Mouse (Mus musculus): ENCODE results near the gene Trim67. TPM values are rescaled to one million over a fixed set of nuclear protein-coding genes. Genes with fewer than 3 reads are reported as not detected.
"Not testable (repeated sequence)": the region's sequence is repeated elsewhere in the genome, so short reads cannot be mapped to it uniquely, and the experiment has no call there.

Trim67 gene
- polyA plus RNA-seq, 1 experiment from 2014 or later, result not detected

DNA sequence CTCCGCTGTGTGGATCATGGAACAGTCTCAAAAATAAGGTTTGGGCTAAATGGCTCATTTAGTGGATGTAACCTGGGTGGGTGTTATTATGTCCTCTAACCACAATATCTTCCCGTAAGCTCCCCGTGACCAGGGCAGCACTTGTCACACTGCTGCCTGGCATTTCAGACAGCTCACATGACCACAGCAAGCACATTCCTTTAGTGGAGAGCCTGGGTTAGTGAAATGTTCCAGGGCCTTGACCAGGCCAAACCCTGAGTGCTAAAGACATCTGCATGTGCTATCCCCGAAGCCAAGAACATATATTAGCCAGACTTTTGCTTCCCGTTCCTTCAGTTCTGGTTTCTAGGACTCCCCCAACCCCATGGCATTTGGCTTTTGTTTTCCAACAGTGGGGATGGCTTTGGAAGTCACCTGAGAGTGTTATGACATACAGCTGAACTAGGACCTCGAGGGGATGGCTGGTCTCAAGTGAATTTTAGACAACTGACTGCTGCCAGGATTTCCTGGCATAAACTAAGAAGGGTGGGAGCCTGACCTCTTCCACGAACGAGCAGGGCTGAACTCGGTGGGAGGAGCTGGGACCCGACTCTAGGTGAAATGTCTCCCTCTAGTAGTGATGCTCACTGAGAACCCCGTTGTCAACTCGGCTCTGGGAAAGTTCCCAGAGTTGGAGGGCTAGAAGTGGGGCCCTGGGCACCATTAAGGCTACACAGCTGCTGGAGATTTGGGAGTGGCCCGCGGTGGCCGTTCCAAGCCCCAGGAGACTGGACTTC is 40.7 kb downstream of the Trim67 start:
- no peak overlapping the region for H3K4me3 ChIP-seq (ENCODE audit: low read length)
- H3K9ac ChIP-seq (ENCODE audit: low read depth, low read length), result no peak overlapping the region
- 0 out of 2 replicates have a peak overlapping the region, but pooled peaks have one; percentile 19 for H3K27ac ChIP-seq (ENCODE audit: low read depth, low read length)

DNA sequence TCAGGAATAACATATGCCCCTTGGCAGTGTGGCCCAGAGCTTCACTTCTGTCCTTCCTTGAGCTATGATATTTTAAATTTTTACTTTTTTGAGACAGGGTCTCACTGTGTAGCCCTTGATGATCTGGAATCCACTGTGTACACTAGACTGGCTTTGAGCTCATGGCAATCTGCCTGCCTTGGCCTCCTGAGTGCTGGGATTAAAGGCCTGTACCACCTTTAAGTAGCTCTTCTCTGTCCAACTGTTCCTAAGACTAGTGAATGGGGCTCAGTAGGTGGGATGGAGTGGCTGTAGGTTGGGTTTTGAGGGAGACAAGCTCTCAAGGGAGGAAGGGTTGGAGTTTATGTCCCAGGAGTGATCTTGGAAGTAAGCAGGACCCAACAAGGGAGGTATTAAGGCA is 43.0 kb downstream of the Trim67 start:
- Histone ChIP-seq H3K36me3 (ENCODE audit: control insufficient read depth, insufficient read depth, low read length) (peaks cover 34% of the 10 kb centered on the region), H3K4me2 (replicated peaks; ENCODE audit: low read depth, low read length) (no peak overlapping the region), H3K27me3 (ENCODE audit: control insufficient read depth, insufficient read depth, low read length) (no peaks in the 10 kb centered on the region), H3K9ac (ENCODE audit: low read depth, low read length) (no peak overlapping the region), H3K4me1 (ENCODE audit: control insufficient read depth, insufficient read depth, low read length) (peaks cover 11% of the 10 kb centered on the region), H3K9me3 (ENCODE audit: control insufficient read depth, low read length) (no peaks in the 10 kb centered on the region), H3K4me3 (ENCODE audit: low read length) (no peak overlapping the region), H3K27ac (ENCODE audit: low read depth, low read length) (no peak overlapping the region)
- no peak for ATAC-seq (ENCODE audit: low FRiP score, low TSS enrichment)

More for the DNA sequence above, 40.7 kb downstream of the Trim67 start:
- 29% methylated on average over 15 of the region's 15 CpGs for WGBS
- Histone ChIP-seq H3K27me3 (ENCODE audit: control insufficient read depth, insufficient read depth, low read length) (no peaks in the 10 kb centered on the region), H3K4me2 (replicated peaks; ENCODE audit: low read depth, low read length) (peak overlapping the region; percentile 31; the same call in 1 of the 2 replicates), H3K4me1 (ENCODE audit: control insufficient read depth, insufficient read depth, low read length) (peaks cover 11% of the 10 kb centered on the region), H3K36me3 (ENCODE audit: control insufficient read depth, insufficient read depth, low read length) (peaks cover 14% of the 10 kb centered on the region), H3K9me3 (ENCODE audit: control insufficient read depth, low read length) (no peaks in the 10 kb centered on the region)
- no peak for ATAC-seq (ENCODE audit: low FRiP score, low TSS enrichment)

DNA sequence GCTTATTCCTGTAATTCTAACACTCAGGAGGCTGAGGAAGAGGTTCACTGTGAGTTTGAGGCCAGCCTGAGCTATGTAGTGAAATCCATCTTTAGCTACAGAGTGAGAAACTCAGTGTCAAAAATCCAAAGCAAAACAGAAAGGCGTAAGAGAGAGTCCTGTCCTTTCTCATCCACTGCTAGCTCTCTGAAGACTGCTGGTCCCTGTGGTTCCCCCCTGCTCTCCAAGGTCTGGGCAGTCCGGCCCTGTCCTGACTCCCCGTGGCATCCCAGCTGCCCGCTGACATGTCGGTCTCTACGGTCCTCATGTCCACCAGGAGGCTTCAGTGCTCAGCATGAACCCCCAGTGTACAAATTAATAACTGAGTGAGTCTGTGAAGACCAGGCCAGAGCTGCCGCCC is 43.4 kb downstream of the Trim67 start:
- 88% methylated on average over 7 of the region's 7 CpGs for WGBS
- H3K27me3 ChIP-seq (ENCODE audit: control insufficient read depth, insufficient read depth, low read length), result no peaks in the 10 kb centered on the region
- ATAC-seq (ENCODE audit: low FRiP score, low TSS enrichment), result no peak

DNA sequence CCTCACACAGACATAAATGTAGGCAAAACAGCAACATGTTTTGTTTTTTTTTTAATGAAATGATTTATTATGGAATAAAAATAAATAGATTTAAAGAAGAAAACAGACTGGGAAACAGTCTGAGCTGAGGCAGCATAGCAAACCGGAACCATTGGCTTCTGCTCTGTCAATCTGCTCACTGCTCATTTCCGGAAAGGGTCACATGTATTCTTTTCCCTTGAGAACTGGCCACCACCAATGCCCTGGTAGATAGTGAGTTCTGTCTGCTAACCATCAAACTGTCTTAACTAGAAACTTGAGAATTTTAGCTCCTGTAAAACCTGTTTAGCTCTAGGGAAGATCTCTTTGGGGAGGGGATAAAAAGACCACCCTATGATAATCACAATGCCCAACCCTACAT is 44.0 kb downstream of the Trim67 start:
- Histone ChIP-seq H3K4me2 (replicated peaks; ENCODE audit: low read depth, low read length) (no peak overlapping the region), H3K9ac (ENCODE audit: low read depth, low read length) (no peak overlapping the region), H3K36me3 (ENCODE audit: control insufficient read depth, insufficient read depth, low read length) (peaks cover 42% of the 10 kb centered on the region), H3K9me3 (ENCODE audit: control insufficient read depth, low read length) (no peaks in the 10 kb centered on the region), H3K27ac (ENCODE audit: low read depth, low read length) (no peak overlapping the region), H3K27me3 (ENCODE audit: control insufficient read depth, insufficient read depth, low read length) (no peaks in the 10 kb centered on the region), H3K4me3 (ENCODE audit: low read length) (no peak overlapping the region), H3K4me1 (ENCODE audit: control insufficient read depth, insufficient read depth, low read length) (peaks cover 11% of the 10 kb centered on the region)
- 90% methylated on average over 2 of the region's 2 CpGs for WGBS
- no peak for ATAC-seq (ENCODE audit: low FRiP score, low TSS enrichment)

More for the DNA sequence above, 43.4 kb downstream of the Trim67 start:
- H3K9ac ChIP-seq (ENCODE audit: low read depth, low read length), result no peak overlapping the region
- no peak overlapping the region for H3K4me3 ChIP-seq (ENCODE audit: low read length)
- no peaks in the 10 kb centered on the region for H3K9me3 ChIP-seq (ENCODE audit: control insufficient read depth, low read length)
- peaks cover 38% of the 10 kb centered on the region for H3K36me3 ChIP-seq (ENCODE audit: control insufficient read depth, insufficient read depth, low read length)
- H3K27ac ChIP-seq (ENCODE audit: low read depth, low read length), result no peak overlapping the region
- peaks cover 11% of the 10 kb centered on the region for H3K4me1 ChIP-seq (ENCODE audit: control insufficient read depth, insufficient read depth, low read length)
- H3K4me2 ChIP-seq (replicated peaks; ENCODE audit: low read depth, low read length), result no peak overlapping the region

DNA sequence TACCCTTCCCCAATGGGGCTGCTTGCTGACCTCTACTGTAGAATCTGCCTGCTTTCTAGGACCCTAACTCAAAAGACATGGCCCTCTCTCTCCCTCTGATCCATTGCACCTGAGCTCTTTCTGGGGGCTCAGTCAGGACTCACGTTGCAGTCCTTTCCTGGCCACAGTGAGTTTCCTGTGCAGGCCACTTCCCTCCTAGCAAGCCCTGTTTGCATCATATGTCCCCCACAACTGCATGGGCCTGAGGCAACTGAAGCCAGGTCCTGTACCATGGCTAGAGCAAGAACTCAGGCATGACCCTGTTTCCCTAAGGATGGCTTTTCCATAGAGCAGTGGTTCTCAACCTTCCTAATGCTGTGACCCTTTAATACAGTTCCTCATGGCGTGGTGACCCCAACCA is 45.1 kb downstream of the Trim67 start:
- H3K36me3 ChIP-seq (ENCODE audit: control insufficient read depth, insufficient read depth, low read length), result peaks cover 47% of the 10 kb centered on the region
- WGBS, result 90% methylated on average over 2 of the region's 2 CpGs
- ATAC-seq (ENCODE audit: low FRiP score, low TSS enrichment), result no peak

DNA sequence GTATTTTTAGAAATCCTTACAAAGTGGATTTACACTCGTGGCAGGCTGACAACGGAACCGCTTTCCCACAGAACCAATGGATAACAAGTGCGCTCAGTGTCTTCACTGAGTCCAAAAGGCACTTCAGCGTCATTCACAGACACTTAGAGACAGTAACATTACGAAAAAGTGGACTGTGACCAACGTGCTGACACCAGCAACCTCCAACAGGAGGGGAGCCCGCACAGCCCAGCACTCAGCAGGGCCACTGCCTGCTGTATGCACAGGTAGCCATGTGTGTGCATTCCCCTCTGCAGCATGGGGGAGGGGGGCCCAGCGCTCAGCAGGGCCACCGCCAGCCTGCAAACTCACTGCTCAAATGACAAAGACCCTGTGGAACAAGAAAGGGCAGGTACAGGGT is 46.5 kb downstream of the Trim67 start:
- Histone ChIP-seq H3K4me2 (replicated peaks; ENCODE audit: low read depth, low read length) (no peak overlapping the region), H3K4me3 (ENCODE audit: low read length) (no peak overlapping the region), H3K36me3 (ENCODE audit: control insufficient read depth, insufficient read depth, low read length) (peaks cover 47% of the 10 kb centered on the region), H3K9ac (ENCODE audit: low read depth, low read length) (no peak overlapping the region), H3K9me3 (ENCODE audit: control insufficient read depth, low read length) (no peaks in the 10 kb centered on the region), H3K27ac (ENCODE audit: low read depth, low read length) (no peak overlapping the region), H3K27me3 (ENCODE audit: control insufficient read depth, insufficient read depth, low read length) (no peaks in the 10 kb centered on the region), H3K4me1 (ENCODE audit: control insufficient read depth, insufficient read depth, low read length) (0 out of 2 replicates have a peak, but pooled peaks cover 4% of the 10 kb centered on the region)
- WGBS, result 90% methylated on average over 10 of the region's 10 CpGs
- ATAC-seq (ENCODE audit: low FRiP score, low TSS enrichment), result no peak

More for the DNA sequence above, 45.1 kb downstream of the Trim67 start:
- H3K4me1 ChIP-seq (ENCODE audit: control insufficient read depth, insufficient read depth, low read length), result peaks cover 11% of the 10 kb centered on the region
- H3K4me2 ChIP-seq (replicated peaks; ENCODE audit: low read depth, low read length), result no peak overlapping the region
- no peak overlapping the region for H3K9ac ChIP-seq (ENCODE audit: low read depth, low read length)
- no peak overlapping the region for H3K27ac ChIP-seq (ENCODE audit: low read depth, low read length)
- no peaks in the 10 kb centered on the region for H3K27me3 ChIP-seq (ENCODE audit: control insufficient read depth, insufficient read depth, low read length)
- no peak overlapping the region for H3K4me3 ChIP-seq (ENCODE audit: low read length)
- H3K9me3 ChIP-seq (ENCODE audit: control insufficient read depth, low read length), result no peaks in the 10 kb centered on the region

DNA sequence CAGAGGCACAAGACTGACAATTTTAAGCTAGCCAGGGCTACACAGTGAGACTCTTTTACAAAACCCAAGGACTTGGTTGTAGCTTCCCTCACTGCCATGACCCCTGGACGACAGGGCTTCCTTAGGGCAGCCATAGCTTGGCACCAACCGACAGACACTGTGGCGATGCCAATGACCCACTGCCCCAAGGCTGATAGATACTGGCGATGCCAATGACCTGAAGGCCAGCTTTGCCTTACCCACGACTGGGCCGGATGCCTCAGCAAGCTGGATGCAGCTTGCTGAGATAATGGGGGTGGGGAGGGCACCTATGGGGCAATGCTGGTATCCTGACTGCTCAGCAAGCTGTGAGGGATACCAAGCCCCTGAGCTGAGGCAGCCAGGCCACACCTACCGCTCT is 48.0 kb downstream of the Trim67 start:
- no peak overlapping the region for H3K27ac ChIP-seq (ENCODE audit: low read depth, low read length)
- no peaks in the 10 kb centered on the region for H3K27me3 ChIP-seq (ENCODE audit: control insufficient read depth, insufficient read depth, low read length)
- peaks cover 47% of the 10 kb centered on the region for H3K36me3 ChIP-seq (ENCODE audit: control insufficient read depth, insufficient read depth, low read length)
- H3K4me1 ChIP-seq (ENCODE audit: control insufficient read depth, insufficient read depth, low read length), result no peaks in the 10 kb centered on the region
- ATAC-seq (ENCODE audit: low FRiP score, low TSS enrichment), result no peak
- H3K9ac ChIP-seq (ENCODE audit: low read depth, low read length), result no peak overlapping the region
- no peaks in the 10 kb centered on the region for H3K9me3 ChIP-seq (ENCODE audit: control insufficient read depth, low read length)
- 94% methylated on average over 7 of the region's 7 CpGs for WGBS
- H3K4me3 ChIP-seq (ENCODE audit: low read length), result no peak overlapping the region
- H3K4me2 ChIP-seq (replicated peaks; ENCODE audit: low read depth, low read length), result no peak overlapping the region

DNA sequence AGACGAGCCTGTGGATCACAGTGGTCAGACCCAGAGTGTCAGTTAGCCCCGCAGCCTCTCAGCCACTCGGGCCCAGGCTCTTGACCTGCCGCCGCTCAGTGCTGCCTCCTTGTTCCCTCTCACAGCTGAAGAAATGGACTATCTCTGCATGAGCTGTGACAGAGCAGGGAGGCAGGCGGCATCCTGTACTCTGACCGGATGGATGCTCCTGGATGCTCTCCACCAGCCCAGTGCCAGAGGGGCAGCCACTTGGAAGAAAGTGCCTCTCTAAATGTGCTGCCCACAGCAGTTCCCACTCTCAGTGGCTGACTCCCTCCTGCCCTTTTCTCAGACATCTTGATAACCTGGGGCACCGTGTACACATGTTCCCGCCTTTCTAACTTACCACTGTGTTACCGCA is 48.9 kb downstream of the Trim67 start:
- Histone ChIP-seq H3K27ac (ENCODE audit: low read depth, low read length) (no peak overlapping the region), H3K27me3 (ENCODE audit: control insufficient read depth, insufficient read depth, low read length) (no peaks in the 10 kb centered on the region), H3K9ac (ENCODE audit: low read depth, low read length) (no peak overlapping the region), H3K9me3 (ENCODE audit: control insufficient read depth, low read length) (no peaks in the 10 kb centered on the region), H3K36me3 (ENCODE audit: control insufficient read depth, insufficient read depth, low read length) (peaks cover 47% of the 10 kb centered on the region), H3K4me2 (replicated peaks; ENCODE audit: low read depth, low read length) (no peak overlapping the region), H3K4me3 (ENCODE audit: low read length) (no peak overlapping the region), H3K4me1 (ENCODE audit: control insufficient read depth, insufficient read depth, low read length) (no peaks in the 10 kb centered on the region)
- peak; percentile 16; the same call in 1 of the 2 replicates for ATAC-seq (ENCODE audit: low FRiP score, low TSS enrichment)
- WGBS, result 92% methylated on average over 10 of the region's 10 CpGs

DNA sequence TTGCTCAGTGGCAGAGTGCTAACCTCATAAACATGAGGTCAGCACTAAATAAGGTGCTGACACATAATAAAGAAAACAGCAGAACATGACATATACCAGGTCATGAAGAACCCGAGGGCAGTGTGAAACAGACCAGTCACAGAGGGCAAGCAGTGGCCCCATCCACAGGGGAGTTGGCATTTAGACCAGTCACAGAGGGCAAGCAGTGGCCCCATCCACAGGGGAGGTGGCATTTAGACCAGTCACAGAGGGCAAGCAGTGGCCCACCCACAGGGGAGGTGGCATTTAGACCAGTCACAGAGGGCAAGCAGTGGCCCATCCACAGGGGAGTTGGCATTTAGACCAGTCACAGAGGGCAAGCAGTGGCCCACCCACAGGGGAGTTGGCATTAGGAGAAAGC is 50.0 kb downstream of the Trim67 start:
- H3K4me3 ChIP-seq (ENCODE audit: low read length); H3K9me3 ChIP-seq (ENCODE audit: control insufficient read depth, low read length); H3K9ac ChIP-seq (ENCODE audit: low read depth, low read length); H3K4me1 ChIP-seq (ENCODE audit: control insufficient read depth, insufficient read depth, low read length); H3K4me2 ChIP-seq (replicated peaks; ENCODE audit: low read depth, low read length); H3K27ac ChIP-seq (ENCODE audit: low read depth, low read length); ATAC-seq (ENCODE audit: low FRiP score, low TSS enrichment); H3K27me3 ChIP-seq (ENCODE audit: control insufficient read depth, insufficient read depth, low read length): not testable (repeated sequence)
- peaks cover 39% of the 10 kb centered on the region for H3K36me3 ChIP-seq (ENCODE audit: control insufficient read depth, insufficient read depth, low read length)
- WGBS, result 66% methylated on average over 1 of the region's 1 CpGs

Data from kidney, embryonic 14.5 days (tissue).